Mouse (Mus musculus) small intestine, adult 2 months (tissue): Measurements from ENCODE around the gene Tpst2.

ENCODE experiments used
- CTCF ChIP-seq: fragments of 200-500 bp; IDR thresholded peaks from 2 replicates; pipeline ENCODE4 v1.5.1; 2012; ENCODE audit warnings: low read depth, mild to moderate bottlenecking, control low read depth, inconsistent platforms, low read length, moderate library complexity, mixed read lengths; ENCODE audit not compliant: insufficient replicate concordance, insufficient read length; ENCODE audit errors: extremely low read depth
- POLR2A ChIP-seq: fragments of 200-500 bp; IDR thresholded peaks from 2 replicates; pipeline ENCODE4 v1.6.1; 2012; ENCODE audit warnings: low read depth, mild to moderate bottlenecking, control low read depth, inconsistent platforms, low read length, moderate library complexity

GRCm38 (mm10) chr5:112277906-112278470 lies 1.5 kb downstream of the Tpst2 start:
- no peak for TF ChIP-seq CTCF
- no peak for TF ChIP-seq POLR2A
